Mouse (Mus musculus) left cerebral cortex, postnatal 10 days (tissue): ENCODE measurements around the gene Aebp1. TPM values are rescaled to one million over a fixed set of nuclear protein-coding genes. Genes with fewer than 3 reads are reported as not detected.

Experiments
- DNase-seq, 2 experiments: peaks; one replicate each; pipeline ENCODE4 v3.0.0; 2021 to 2022; ENCODE audit warnings: low spot score in 2 of 2, mixed read lengths in 1 of 2; ENCODE audit errors: extremely low spot score in 1 of 2
- intact Hi-C: fragments of 180-260 bp; cut with DNase I; formaldehyde crosslinking; loops from one replicate; pipeline ENCODE4 v1.15.1; 2025
- total RNA-seq, 2 experiments: library from RNA; stranded (reverse); gene quantifications; 2 replicates each; pipeline ENCODE4 v1.2.3; 2021

Gene Aebp1
- 10 to 100 TPM; 14.8 to 16.0 TPM for total RNA-seq

GRCm38 (mm10) chr11:5861678-5862393 is at the start of gene Aebp1:
Gene Aebp1 (plus strand): TSS chr11:5861947.
- intact Hi-C loops, result no loop called here

GRCm38 (mm10) chr11:5813381-5813780 is 48.4 kb upstream of the Aebp1 start:
- intact Hi-C loops, result no loop called here
- no peak for DNase-seq

More at GRCm38 (mm10) chr11:5861678-5862393, at the start of gene Aebp1:
- DNase-seq, result peak in 1 of 2 experiments; percentile 82

- no peak for DNase-seq
- intact Hi-C loops, result no loop called here
Measured at GRCm38 (mm10) chr11:5819223-5819622, 42.5 kb upstream of the Aebp1 start.

- intact Hi-C loops, result no loop called here
- DNase-seq, result no peak
Measured at GRCm38 (mm10) chr11:5825432-5825831, 36.3 kb upstream of the Aebp1 start.

- DNase-seq, result no peak
- intact Hi-C loops, result no loop called here
Measured at GRCm38 (mm10) chr11:5827931-5828330, 33.8 kb upstream of the Aebp1 start.

- intact Hi-C loops, result no loop called here
- DNase-seq, result no peak
Measured at GRCm38 (mm10) chr11:5828509-5829191, 33.1 kb upstream of the Aebp1 start.

GRCm38 (mm10) chr11:5829327-5829726 is 32.4 kb upstream of the Aebp1 start:
- intact Hi-C loops, result no loop called here
- DNase-seq, result no peak

GRCm38 (mm10) chr11:5834506-5834905 is 27.2 kb upstream of the Aebp1 start:
- intact Hi-C loops, result no loop called here
- no peak for DNase-seq

GRCm38 (mm10) chr11:5835057-5835456 is 26.7 kb upstream of the Aebp1 start:
- intact Hi-C loops, result loop anchor here (5.0 kb wide), 1 partner anchor 42 kb away; the partner anchor contains the start of gene Pold2

GRCm38 (mm10) chr11:5836126-5836525 is 25.6 kb upstream of the Aebp1 start:
- no peak for DNase-seq
- intact Hi-C loops, result loop anchor here (5.0 kb wide), 1 partner anchor 41 kb away; the partner anchor contains the start of gene Pold2

More at GRCm38 (mm10) chr11:5835057-5835456, 26.7 kb upstream of the Aebp1 start:
- no peak for DNase-seq

GRCm38 (mm10) chr11:5837251-5838246 is 24.2 kb upstream of the Aebp1 start, which contains the start of gene Polm:
Gene Polm (minus strand): TSS chr11:5838016.
- intact Hi-C loops, result loop anchor here (5.0 kb wide), 1 partner anchor 40 kb away; the partner anchor contains the start of gene Pold2
- DNase-seq, result peak; percentile 79 to 94

GRCm38 (mm10) chr11:5840346-5840745 is 21.4 kb upstream of the Aebp1 start:
- intact Hi-C loops, result no loop called here

GRCm38 (mm10) chr11:5841751-5842150 is 20.0 kb upstream of the Aebp1 start:
- DNase-seq, result no peak
- intact Hi-C loops, result no loop called here

More at GRCm38 (mm10) chr11:5840346-5840745, 21.4 kb upstream of the Aebp1 start:
- no peak for DNase-seq

- no peak for DNase-seq
- intact Hi-C loops, result no loop called here
Measured at GRCm38 (mm10) chr11:5843131-5843530, 18.6 kb upstream of the Aebp1 start.

- DNase-seq, result no peak
- intact Hi-C loops, result no loop called here
Measured at GRCm38 (mm10) chr11:5846639-5847345, 15.0 kb upstream of the Aebp1 start.

- intact Hi-C loops, result no loop called here
- DNase-seq, result peak in 1 of 2 experiments; percentile 63
Measured at GRCm38 (mm10) chr11:5848741-5849140, 13.0 kb upstream of the Aebp1 start.

GRCm38 (mm10) chr11:5849316-5849715 is 12.4 kb upstream of the Aebp1 start:
- intact Hi-C loops, result no loop called here
- peak in 1 of 2 experiments; percentile 61 for DNase-seq

GRCm38 (mm10) chr11:5850452-5850851 is 11.3 kb upstream of the Aebp1 start:
- intact Hi-C loops, result no loop called here
- no peak for DNase-seq
